Mouse (Mus musculus) gastrocnemius, postnatal 10 days (tissue): ENCODE results near the gene Ppp1r14a. TPM values are rescaled to one million over a fixed set of nuclear protein-coding genes. Genes with fewer than 3 reads are reported as not detected.

Experiments used
- DNase-seq: peaks from one replicate; pipeline ENCODE4 v3.0.0; 2021; ENCODE audit warnings: mixed read lengths
- long read RNA-seq, 2 experiments: library from polyadenylated mRNA; stranded (forward); transcript quantifications; one replicate each; pipeline ENCODE4 v2.0.0; 2021
- total RNA-seq, 2 experiments: library from RNA; stranded (reverse); gene quantifications; 2 replicates each; pipeline ENCODE4 v1.2.3; 2021

Gene Ppp1r14a
- total RNA-seq, result 10 to 100 TPM; 11.8 to 13.3 TPM
- long read RNA-seq, experiment 1, partial matches to known transcripts, result 0 of 4 reads
- long read RNA-seq, experiment 1, other reads (novel, unspliced or antisense), result 1 of 4 reads
- long read RNA-seq, experiment 2, transcript Ppp1r14a-201 (4 exons, 950 nt), result major isoform, 5 of 5 reads
- long read RNA-seq, experiment 2, partial matches to known transcripts, result 0 of 5 reads
- long read RNA-seq, experiment 2, other reads (novel, unspliced or antisense), result 0 of 5 reads

- peak; percentile 88 for DNase-seq
Observed at GRCm38 (mm10) chr7:29288942-29289638, at the start of gene Ppp1r14a. Gene Ppp1r14a, plus strand, starts transcription at chr7:29289308.

- peak; percentile 29 for DNase-seq
Observed at GRCm38 (mm10) chr7:29244732-29245416, 44.2 kb upstream of the Ppp1r14a start.

- DNase-seq, result no peak
Observed at GRCm38 (mm10) chr7:29246015-29246414, 43.1 kb upstream of the Ppp1r14a start.

GRCm38 (mm10) chr7:29246619-29247313 is 42.3 kb upstream of the Ppp1r14a start:
- DNase-seq, result no peak

GRCm38 (mm10) chr7:29247314-29247700 is 41.8 kb upstream of the Ppp1r14a start:
- peak; percentile 88 for DNase-seq

- DNase-seq, result peak; percentile 22
Observed at GRCm38 (mm10) chr7:29247706-29248105, 41.4 kb upstream of the Ppp1r14a start.

GRCm38 (mm10) chr7:29248261-29248841 is 40.8 kb upstream of the Ppp1r14a start, which contains the start of gene 2200002D01Rik:
Gene 2200002D01Rik, minus strand, starts transcription at chr7:29248466.
- no peak for DNase-seq

- no peak for DNase-seq
Observed at GRCm38 (mm10) chr7:29251166-29251565, 37.9 kb upstream of the Ppp1r14a start.

GRCm38 (mm10) chr7:29253842-29254241 is 35.3 kb upstream of the Ppp1r14a start:
- no peak for DNase-seq

GRCm38 (mm10) chr7:29255875-29256274 is 33.2 kb upstream of the Ppp1r14a start:
- DNase-seq, result no peak

- DNase-seq, result no peak
Observed at GRCm38 (mm10) chr7:29257368-29257767, 31.7 kb upstream of the Ppp1r14a start.

- DNase-seq, result no peak
Observed at GRCm38 (mm10) chr7:29259781-29260730, 29.1 kb upstream of the Ppp1r14a start.

- DNase-seq, result no peak
Observed at GRCm38 (mm10) chr7:29262151-29262550, 27.0 kb upstream of the Ppp1r14a start.

GRCm38 (mm10) chr7:29263831-29264230 is 25.3 kb upstream of the Ppp1r14a start:
- DNase-seq, result no peak

GRCm38 (mm10) chr7:29265636-29266035 is 23.5 kb upstream of the Ppp1r14a start:
- no peak for DNase-seq

GRCm38 (mm10) chr7:29266931-29267330 is 22.2 kb upstream of the Ppp1r14a start:
- no peak for DNase-seq

- DNase-seq, result no peak
Observed at GRCm38 (mm10) chr7:29270445-29270844, 18.7 kb upstream of the Ppp1r14a start.

GRCm38 (mm10) chr7:29271687-29272465 is 17.2 kb upstream of the Ppp1r14a start:
- DNase-seq, result no peak

GRCm38 (mm10) chr7:29276715-29277114 is 12.4 kb upstream of the Ppp1r14a start:
- DNase-seq, result no peak

GRCm38 (mm10) chr7:29277510-29277909 is 11.6 kb upstream of the Ppp1r14a start:
- no peak for DNase-seq
